Mouse (Mus musculus) hindbrain, embryonic 12.5 days (tissue): ENCODE data around the gene Akap9. TPM values are rescaled to one million over a fixed set of nuclear protein-coding genes. Genes with fewer than 3 reads are reported as not detected.
"Not testable (repeated sequence)": the region's sequence is repeated elsewhere in the genome, so short reads cannot be mapped to it uniquely, and the experiment has no call there.

Experiments used
- ATAC-seq: fragments of 200-750 bp; cut with Nextera tagmentation; 2 replicates; pipeline ENCODE4 v1.8.0; 2017; ENCODE audit warnings: moderate TSS enrichment; ENCODE audit not compliant: low FRiP score
- H3K27ac ChIP-seq: fragments of 300-500 bp; sonication (generic); 2 replicates; pipeline ENCODE4 v1.5.1; 2016; ENCODE audit warnings: mild to moderate bottlenecking
- H3K27me3 ChIP-seq: fragments of 300-500 bp; sonication (generic); 2 replicates; pipeline ENCODE4 v1.6.1; 2016; ENCODE audit warnings: mild to moderate bottlenecking
- H3K36me3 ChIP-seq: fragments of 300-500 bp; sonication (generic); 2 replicates; pipeline ENCODE4 v1.6.1; 2016; ENCODE audit warnings: mild to moderate bottlenecking
- H3K4me1 ChIP-seq: fragments of 300-500 bp; sonication (generic); 2 replicates; pipeline ENCODE4 v1.6.1; 2016
- H3K4me2 ChIP-seq: fragments of 300-500 bp; sonication (generic); replicated peaks from 2 replicates; pipeline ENCODE4 v1.6.1; 2016; ENCODE audit warnings: mild to moderate bottlenecking
- H3K4me3 ChIP-seq: fragments of 300-500 bp; sonication (generic); 2 replicates; pipeline ENCODE4 v1.5.1; 2016; ENCODE audit warnings: mild to moderate bottlenecking
- H3K9ac ChIP-seq: fragments of 300-500 bp; sonication (generic); 2 replicates; pipeline ENCODE4 v1.6.1; 2016; ENCODE audit warnings: mild to moderate bottlenecking, moderate library complexity
- H3K9me3 ChIP-seq: fragments of 300-500 bp; sonication (generic); replicated peaks from 2 replicates; pipeline ENCODE4 v1.6.1; 2016; ENCODE audit warnings: mild to moderate bottlenecking
- WGBS: fragments of 180-500 bp; shearing (Covaris S2); methylation state at CpG from one replicate; pipeline ENCODE4 v1.1.7; 2016; 5-methylcytosine and 5-hydroxymethylcytosine counted together
- polyA plus RNA-seq: library from polyadenylated mRNA; unstranded; fragments of >200 nt; fragmentation: Nextera tagmentation; extraction: Ambion mirVana; gene quantifications from 2 replicates; pipeline ENCODE4 v1.2.1, GENCODE M21; 2016

Akap9 gene
- polyA plus RNA-seq, 1 experiment from 2014 or later: 308 TPM

DNA sequence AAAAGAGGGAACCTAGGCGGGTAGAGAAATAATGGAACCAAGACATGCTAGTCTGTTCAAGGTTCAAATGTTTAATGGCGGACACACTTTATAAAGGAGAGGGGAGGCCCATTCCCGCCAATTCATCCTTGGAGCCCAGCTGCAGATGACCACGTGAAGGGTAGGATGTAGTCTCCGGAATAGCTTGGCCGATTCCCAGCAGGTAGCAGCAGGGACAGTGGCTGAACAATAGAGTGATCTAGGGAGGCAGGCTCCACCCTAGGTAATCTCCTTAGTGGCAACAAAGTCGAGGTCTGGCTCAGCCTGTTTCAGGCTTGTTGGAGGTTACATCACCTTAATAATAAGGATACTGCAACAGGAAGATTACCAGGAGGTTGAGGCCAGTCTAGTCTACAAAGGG lies 179.2 kb downstream of the Akap9 start:
- H3K27me3 ChIP-seq, H3K4me2 ChIP-seq, H3K27ac ChIP-seq, ATAC-seq, H3K4me3 ChIP-seq, H3K9me3 ChIP-seq, H3K9ac ChIP-seq, H3K36me3 ChIP-seq: not testable (repeated sequence)
- 55% methylated on average over 7 of the region's 7 CpGs for WGBS
- peaks cover 10% of the 10 kb centered on the region for H3K4me1 ChIP-seq

DNA sequence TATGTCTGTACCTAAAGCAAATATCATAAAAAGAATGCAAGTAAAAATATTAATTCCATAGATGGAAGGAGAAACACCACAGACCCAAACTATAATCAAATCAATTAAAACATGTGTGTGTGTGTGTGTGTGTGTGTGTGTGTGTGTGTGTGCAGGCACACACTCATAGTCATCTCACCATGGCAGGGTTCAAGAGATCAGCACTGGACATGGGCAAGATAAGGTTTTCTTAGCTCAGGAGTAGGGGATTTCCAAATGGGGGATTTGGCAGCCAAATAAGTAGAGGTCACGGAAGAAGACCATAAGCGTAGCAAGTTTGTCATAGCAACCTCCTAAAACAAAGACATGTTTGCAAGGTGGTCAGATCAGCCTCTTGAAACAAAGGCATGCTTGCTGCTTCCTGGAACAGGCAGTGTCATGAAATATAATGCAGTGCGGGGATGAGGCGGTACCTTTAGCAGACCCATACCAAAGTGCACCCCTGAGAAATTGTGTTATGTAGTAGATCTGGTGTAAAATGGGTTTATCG lies 184.8 kb downstream of the Akap9 start:
- Histone ChIP-seq H3K36me3 (no peaks in the 10 kb centered on the region), H3K4me2 (no peak overlapping the region), H3K27me3 (no peaks in the 10 kb centered on the region), H3K4me1 (no peaks in the 10 kb centered on the region), H3K9ac (no peak overlapping the region), H3K27ac (no peak overlapping the region), H3K4me3 (no peak overlapping the region), H3K9me3 (no peaks in the 10 kb centered on the region)
- no peak for ATAC-seq
- 90% methylated on average over 5 of the region's 5 CpGs for WGBS

Other genes starting within 250 kb of the Akap9 start
- 24.1 and 26.1 TPM in 2 replicates for gene Ankib1, start 125.1 kb upstream of the Akap9 start, polyA plus RNA-seq
- gene Krit1, start 124.9 kb upstream of the Akap9 start, polyA plus RNA-seq: 75.2 and 80.2 TPM in 2 replicates
- gene Lrrd1, start 82.9 kb upstream of the Akap9 start, polyA plus RNA-seq: 0.14 TPM in 1 of 2 replicates, not detected in the other
- 8.4 and 9.5 TPM in 2 replicates for gene Mterf1a, start 34.1 kb upstream of the Akap9 start, polyA plus RNA-seq
- 137 and 149 TPM in 2 replicates for gene Cyp51, start 176.7 kb downstream of the Akap9 start, polyA plus RNA-seq